Mouse (Mus musculus) intestine, embryonic 15.5 days (tissue): Measurements from ENCODE around the gene Aplp2. TPM values are rescaled to one million over a fixed set of nuclear protein-coding genes. Genes with fewer than 3 reads are reported as not detected.
A peak's percentile ranks its signal among the peaks of the same experiment; 100 is the strongest.

Experiments
- ATAC-seq: fragments of 200-750 bp; cut with Nextera tagmentation; 2 replicates; pipeline ENCODE4 v1.8.0; 2017; ENCODE audit warnings: moderate TSS enrichment, moderate library complexity
- H3K27ac ChIP-seq: fragments of 300-500 bp; sonication (generic); 2 replicates; pipeline ENCODE4 v1.5.1; 2015; ENCODE audit warnings: mild to moderate bottlenecking, inconsistent platforms
- H3K27me3 ChIP-seq: fragments of 300-500 bp; sonication (generic); replicated peaks from 2 replicates; pipeline ENCODE4 v1.6.1; 2015; ENCODE audit warnings: inconsistent platforms
- H3K36me3 ChIP-seq: fragments of 300-500 bp; sonication (generic); 2 replicates; pipeline ENCODE4 v1.6.1; 2015; ENCODE audit warnings: inconsistent platforms
- H3K4me1 ChIP-seq: fragments of 300-500 bp; sonication (generic); replicated peaks from 2 replicates; pipeline ENCODE4 v1.6.1; 2015; ENCODE audit warnings: inconsistent platforms
- H3K4me2 ChIP-seq: fragments of 300-500 bp; sonication (generic); replicated peaks from 2 replicates; pipeline ENCODE4 v1.6.1; 2015; ENCODE audit warnings: mild to moderate bottlenecking, inconsistent platforms
- H3K4me3 ChIP-seq: fragments of 300-500 bp; sonication (generic); replicated peaks from 2 replicates; pipeline ENCODE4 v1.5.1; 2015; ENCODE audit warnings: inconsistent platforms
- H3K9ac ChIP-seq: fragments of 300-500 bp; sonication (generic); 2 replicates; pipeline ENCODE4 v1.6.1; 2015; ENCODE audit warnings: inconsistent platforms
- H3K9me3 ChIP-seq: fragments of 300-500 bp; sonication (generic); 2 replicates; pipeline ENCODE4 v1.6.1; 2016; ENCODE audit warnings: inconsistent platforms
- WGBS: fragments of 180-500 bp; shearing (Covaris S2); methylation state at CpG from one replicate; pipeline ENCODE4 v1.1.7; 2015; 5-methylcytosine and 5-hydroxymethylcytosine counted together
- polyA plus RNA-seq: library from polyadenylated mRNA; unstranded; fragments of >200 nt; fragmentation: Nextera tagmentation; extraction: Ambion mirVana; gene quantifications from 2 replicates; pipeline ENCODE4 v1.2.1, GENCODE M21; 2015

Gene Aplp2
- 210 and 215 TPM in 2 replicates for polyA plus RNA-seq

GRCm38 (mm10) chr9:31211690-31212499, at the start of gene Aplp2:
Gene Aplp2 (minus strand): TSS chr9:31211815.
- Histone ChIP-seq H3K4me2 (peak within 1 kb of the TSS; percentile 92), H3K36me3 (no peaks in the 10 kb centered on the region), H3K27ac (peak within 1 kb of the TSS; percentile 90), H3K9ac (peak within 1 kb of the TSS; percentile 84), H3K27me3 (no peaks in the 10 kb centered on the region), H3K4me3 (peak within 1 kb of the TSS; percentile 98), H3K9me3 (no peaks in the 10 kb centered on the region), H3K4me1 (0 out of 2 replicates have a peak, but pooled peaks cover 2% of the 10 kb centered on the region)
- ATAC-seq = peak; percentile 100
- WGBS = under 1% methylated on average over 63 of the region's 63 CpGs

GRCm38 (mm10) chr9:31260219-31260618, 48.6 kb upstream of the Aplp2 start:
- Histone ChIP-seq H3K27me3 (no peaks in the 10 kb centered on the region), H3K4me1 (no peaks in the 10 kb centered on the region), H3K9ac (no peak overlapping the region), H3K9me3 (no peaks in the 10 kb centered on the region), H3K4me3 (no peak overlapping the region), H3K36me3 (no peaks in the 10 kb centered on the region), H3K27ac (no peak overlapping the region), H3K4me2 (no peak overlapping the region)
- no peak for ATAC-seq
- WGBS = 77% methylated on average over 4 of the region's 4 CpGs

- ATAC-seq = no peak
- Histone ChIP-seq H3K4me1 (peaks cover 6% of the 10 kb centered on the region), H3K27me3 (no peaks in the 10 kb centered on the region), H3K4me2 (no peak overlapping the region), H3K4me3 (no peak overlapping the region), H3K9me3 (no peaks in the 10 kb centered on the region), H3K36me3 (no peaks in the 10 kb centered on the region), H3K27ac (no peak overlapping the region), H3K9ac (no peak overlapping the region)
- 38% methylated on average over 3 of the region's 3 CpGs for WGBS
These were observed 46.6 kb upstream of the Aplp2 start for GRCm38 (mm10) chr9:31258237-31258636.

- no peak for ATAC-seq
- no peak overlapping the region for H3K4me3 ChIP-seq
These were observed 44.3 kb upstream of the Aplp2 start for GRCm38 (mm10) chr9:31255953-31256352.

GRCm38 (mm10) chr9:31254697-31255004, 43.0 kb upstream of the Aplp2 start:
- ATAC-seq = peak; percentile 81; the same call in 1 of the 2 replicates
- 71% methylated on average over 7 of the region's 7 CpGs for WGBS

More at GRCm38 (mm10) chr9:31255953-31256352, 44.3 kb upstream of the Aplp2 start:
- no peaks in the 10 kb centered on the region for H3K27me3 ChIP-seq
- H3K4me1 ChIP-seq = peaks cover 6% of the 10 kb centered on the region
- H3K36me3 ChIP-seq = no peaks in the 10 kb centered on the region
- H3K9ac ChIP-seq = no peak overlapping the region
- H3K4me2 ChIP-seq = no peak overlapping the region
- 88% methylated on average over 7 of the region's 7 CpGs for WGBS
- H3K9me3 ChIP-seq = no peaks in the 10 kb centered on the region
- H3K27ac ChIP-seq = no peak overlapping the region

GRCm38 (mm10) chr9:31253866-31254696, 42.5 kb upstream of the Aplp2 start:
- peaks cover 6% of the 10 kb centered on the region for H3K4me1 ChIP-seq
- H3K36me3 ChIP-seq = no peaks in the 10 kb centered on the region
- no peaks in the 10 kb centered on the region for H3K9me3 ChIP-seq
- 0 out of 2 replicates have a peak overlapping the region, but pooled peaks have one; percentile 25 for H3K27ac ChIP-seq
- H3K9ac ChIP-seq = no peak overlapping the region
- ATAC-seq = peak; percentile 35
- no peaks in the 10 kb centered on the region for H3K27me3 ChIP-seq
- 0 out of 2 replicates have a peak overlapping the region, but pooled peaks have one; percentile 27 for H3K4me2 ChIP-seq
- 48% methylated on average over 11 of the region's 11 CpGs for WGBS
- H3K4me3 ChIP-seq = no peak overlapping the region

More at GRCm38 (mm10) chr9:31254697-31255004, 43.0 kb upstream of the Aplp2 start:
- H3K27me3 ChIP-seq = no peaks in the 10 kb centered on the region
- no peaks in the 10 kb centered on the region for H3K36me3 ChIP-seq
- no peak overlapping the region for H3K4me2 ChIP-seq
- H3K4me3 ChIP-seq = no peak overlapping the region
- no peak overlapping the region for H3K9ac ChIP-seq
- no peaks in the 10 kb centered on the region for H3K9me3 ChIP-seq
- H3K27ac ChIP-seq = no peak overlapping the region
- H3K4me1 ChIP-seq = peaks cover 6% of the 10 kb centered on the region

- Histone ChIP-seq H3K4me1 (peaks cover 6% of the 10 kb centered on the region), H3K36me3 (no peaks in the 10 kb centered on the region), H3K4me3 (no peak overlapping the region), H3K9me3 (no peaks in the 10 kb centered on the region), H3K9ac (0 out of 2 replicates have a peak overlapping the region, but pooled peaks have one; percentile 3), H3K27me3 (no peaks in the 10 kb centered on the region), H3K4me2 (peak overlapping the region; percentile 27; the same call in 1 of the 2 replicates), H3K27ac (0 out of 2 replicates have a peak overlapping the region, but pooled peaks have one; percentile 25)
- peak; percentile 40 for ATAC-seq
- 42% methylated on average over 10 of the region's 10 CpGs for WGBS
These were observed 41.7 kb upstream of the Aplp2 start for GRCm38 (mm10) chr9:31253311-31253734.

GRCm38 (mm10) chr9:31252182-31252799, 40.7 kb upstream of the Aplp2 start:
- peak; percentile 82 for ATAC-seq
- WGBS = 66% methylated on average over 10 of the region's 10 CpGs
- Histone ChIP-seq H3K27ac (no peak overlapping the region), H3K9ac (no peak overlapping the region), H3K36me3 (no peaks in the 10 kb centered on the region), H3K4me2 (no peak overlapping the region), H3K4me3 (no peak overlapping the region), H3K27me3 (no peaks in the 10 kb centered on the region), H3K9me3 (no peaks in the 10 kb centered on the region), H3K4me1 (peaks cover 6% of the 10 kb centered on the region)

- Histone ChIP-seq H3K36me3 (no peaks in the 10 kb centered on the region), H3K4me2 (no peak overlapping the region), H3K27me3 (no peaks in the 10 kb centered on the region), H3K4me3 (no peak overlapping the region), H3K4me1 (no peaks in the 10 kb centered on the region; the same call in 1 of the 2 replicates), H3K27ac (no peak overlapping the region), H3K9me3 (no peaks in the 10 kb centered on the region), H3K9ac (no peak overlapping the region)
- ATAC-seq = no peak
- WGBS = 62% methylated on average over 8 of the region's 8 CpGs
These were observed 36.0 kb upstream of the Aplp2 start for GRCm38 (mm10) chr9:31247447-31248220.

- Histone ChIP-seq H3K9ac (no peak overlapping the region), H3K4me3 (no peak overlapping the region), H3K27ac (no peak overlapping the region), H3K36me3 (no peaks in the 10 kb centered on the region), H3K4me2 (no peak overlapping the region), H3K4me1 (no peaks in the 10 kb centered on the region; the same call in 1 of the 2 replicates), H3K27me3 (no peaks in the 10 kb centered on the region), H3K9me3 (no peaks in the 10 kb centered on the region)
- 48% methylated on average over 6 of the region's 6 CpGs for WGBS
- ATAC-seq = peak; percentile 67; the same call in 1 of the 2 replicates
These were observed 34.8 kb upstream of the Aplp2 start for GRCm38 (mm10) chr9:31246421-31246820.

- no peak overlapping the region for H3K4me2 ChIP-seq
- no peaks in the 10 kb centered on the region for H3K9me3 ChIP-seq
- no peaks in the 10 kb centered on the region for H3K36me3 ChIP-seq
- ATAC-seq = no peak
- H3K27me3 ChIP-seq = no peaks in the 10 kb centered on the region
- no peak overlapping the region for H3K27ac ChIP-seq
- WGBS = 87% methylated on average over 6 of the region's 6 CpGs
- H3K4me1 ChIP-seq = no peaks in the 10 kb centered on the region; the same call in 1 of the 2 replicates
- H3K9ac ChIP-seq = no peak overlapping the region
- no peak overlapping the region for H3K4me3 ChIP-seq
These were observed 33.4 kb upstream of the Aplp2 start for GRCm38 (mm10) chr9:31245006-31245405.
